Mouse (Mus musculus) C2C12 (cell line): ENCODE data around the gene Ank. TPM values are rescaled to one million over a fixed set of nuclear protein-coding genes. Genes with fewer than 3 reads are reported as not detected.

Experiments used
- H3K27me3 ChIP-seq: one replicate; pipeline ENCODE4 v1.6.1; 2011; ENCODE audit not compliant: control insufficient read depth, insufficient read depth, insufficient read length
- H3K36me3 ChIP-seq: one replicate; pipeline ENCODE4 v1.6.1; 2011; ENCODE audit not compliant: control insufficient read depth, insufficient read depth
- H3K4me3 ChIP-seq: one replicate; pipeline ENCODE4 v1.5.1; 2011; ENCODE audit warnings: mild to moderate bottlenecking, control low read depth; ENCODE audit not compliant: poor library complexity, insufficient read depth, severe bottlenecking
- H3K79me2 ChIP-seq: one replicate; pipeline ENCODE4 v1.6.1; 2011; ENCODE audit not compliant: control insufficient read depth, insufficient read depth
- H3K79me3 ChIP-seq: one replicate; pipeline ENCODE4 v1.6.1; 2011; ENCODE audit warnings: low read depth, control low read depth
- H3ac ChIP-seq: one replicate; pipeline ENCODE3; 2011; ENCODE audit warnings: low read depth; ENCODE audit not compliant: control insufficient read depth, insufficient read length
- CEBPB ChIP-seq: IDR thresholded peaks from one replicate; pipeline ENCODE4 v1.6.1; 2011; ENCODE audit warnings: low read depth, mild to moderate bottlenecking, control low read depth, moderate library complexity
- CTCF ChIP-seq: IDR thresholded peaks from one replicate; pipeline ENCODE4 v1.5.1; 2011; ENCODE audit not compliant: control insufficient read depth, insufficient read depth, insufficient read length
- FOSL1 ChIP-seq: IDR thresholded peaks from one replicate; pipeline ENCODE4 v1.8.0; 2011; ENCODE audit warnings: mild to moderate bottlenecking, low read length; ENCODE audit not compliant: poor library complexity, insufficient read depth, severe bottlenecking
- MAX ChIP-seq: IDR thresholded peaks from one replicate; pipeline ENCODE4 v1.6.1; 2011; ENCODE audit warnings: mild to moderate bottlenecking, control low read depth
- MYOD1 ChIP-seq: IDR thresholded peaks from one replicate; pipeline ENCODE4 v1.6.1; 2011; ENCODE audit warnings: low read depth; ENCODE audit not compliant: control insufficient read depth, insufficient read length
- MYOG ChIP-seq: IDR thresholded peaks from one replicate; pipeline ENCODE4 v1.6.1; 2011; ENCODE audit not compliant: control insufficient read depth, insufficient read length; ENCODE audit errors: extremely low read depth
- USF1 ChIP-seq: IDR thresholded peaks from one replicate; pipeline ENCODE4 v1.6.1; 2011; ENCODE audit warnings: low read depth, mild to moderate bottlenecking, control low read depth, moderate library complexity
- polyA plus RNA-seq: library from polyadenylated mRNA; unstranded; fragments of >200 nt; fragmentation: generic; extraction: Trizol; gene quantifications from one replicate; pipeline ENCODE4 v1.2.1, GENCODE M21; 2012; ENCODE audit warnings: missing spikeins

The Ank gene
- polyA plus RNA-seq, 1 experiment, result 292 TPM

DNA sequence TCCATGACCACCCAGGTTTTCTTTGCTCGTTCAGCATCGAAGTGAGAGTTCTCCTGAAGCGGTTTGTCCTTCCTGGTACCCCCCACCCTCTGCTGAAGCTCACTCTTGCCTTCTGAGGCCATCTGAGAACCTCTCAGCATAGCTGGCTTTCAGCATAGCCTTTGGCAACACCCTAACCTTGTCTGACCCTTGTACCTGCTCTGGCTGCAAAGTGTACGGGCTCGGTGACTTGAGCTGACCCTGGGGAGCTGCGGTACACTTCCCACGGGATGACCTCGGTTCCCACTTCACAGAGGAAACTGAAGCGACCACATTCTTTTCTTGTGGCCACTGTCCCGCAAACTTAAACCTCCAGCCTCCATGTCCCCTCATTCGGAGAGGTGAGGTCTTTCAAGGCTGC lies 93.8 kb downstream of the Ank start:
- no peak overlapping the region for H3ac ChIP-seq
- TF ChIP-seq MAX (no peak), CTCF (no peak), MYOD1 (no peak), FOSL1 (no peak), USF1 (no peak), CEBPB (no peak), MYOG (no peak)

GRCm38 (mm10) chr15:27564106-27565100 lies 97.9 kb downstream of the Ank start:
- no peaks in the 10 kb centered on the region for H3K79me3 ChIP-seq
- TF ChIP-seq CEBPB (no peak), MYOD1 (no peak)
- no peaks in the 10 kb centered on the region for H3K27me3 ChIP-seq
- H3K79me2 ChIP-seq, result peaks cover 26% of the 10 kb centered on the region
- H3ac ChIP-seq, result no peak overlapping the region
- no peak overlapping the region for H3K4me3 ChIP-seq
- peaks cover 96% of the 10 kb centered on the region for H3K36me3 ChIP-seq

More for the DNA sequence above, 93.8 kb downstream of the Ank start:
- no peaks in the 10 kb centered on the region for H3K27me3 ChIP-seq
- H3K36me3 ChIP-seq, result peaks cover 96% of the 10 kb centered on the region
- no peak overlapping the region for H3K4me3 ChIP-seq
- H3K79me2 ChIP-seq, result peaks cover 54% of the 10 kb centered on the region
- H3K79me3 ChIP-seq, result peaks cover 2% of the 10 kb centered on the region

DNA sequence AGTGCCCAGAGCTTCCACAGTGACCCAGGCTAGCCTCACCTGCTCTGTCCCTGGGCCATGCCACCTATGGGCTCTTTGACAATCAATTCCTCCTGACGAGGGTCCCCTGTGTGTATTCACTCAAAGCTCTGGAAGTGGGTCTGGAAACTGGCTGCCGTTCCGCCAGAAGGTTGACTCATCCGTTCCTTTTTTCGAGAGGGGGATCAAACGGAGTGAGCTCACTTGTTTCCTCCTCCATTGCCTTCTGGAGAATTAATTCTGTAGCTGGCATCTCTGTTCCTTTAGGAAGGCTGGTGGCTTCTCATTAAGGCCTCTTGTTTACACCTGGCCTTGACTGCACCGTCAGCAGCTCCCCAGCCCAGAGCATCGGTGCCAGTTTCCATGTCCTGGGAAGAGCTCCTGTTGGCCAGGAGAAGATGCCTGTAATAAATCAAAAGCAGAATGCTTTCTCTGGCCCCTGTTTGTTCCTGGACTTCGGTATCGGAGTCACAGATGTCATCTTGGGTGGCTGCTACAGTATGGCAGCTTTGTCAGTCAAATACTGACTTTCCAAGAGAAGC lies 99.2 kb downstream of the Ank start:
- no peaks in the 10 kb centered on the region for H3K79me3 ChIP-seq
- H3K27me3 ChIP-seq, result no peaks in the 10 kb centered on the region
- H3K36me3 ChIP-seq, result peaks cover 98% of the 10 kb centered on the region
- H3ac ChIP-seq, result no peak overlapping the region
- no peak overlapping the region for H3K4me3 ChIP-seq
- peaks cover 17% of the 10 kb centered on the region for H3K79me2 ChIP-seq
- TF ChIP-seq MYOD1 (no peak), MYOG (no peak), CEBPB (no peak), MAX (no peak), USF1 (no peak), CTCF (no peak), FOSL1 (no peak)

DNA sequence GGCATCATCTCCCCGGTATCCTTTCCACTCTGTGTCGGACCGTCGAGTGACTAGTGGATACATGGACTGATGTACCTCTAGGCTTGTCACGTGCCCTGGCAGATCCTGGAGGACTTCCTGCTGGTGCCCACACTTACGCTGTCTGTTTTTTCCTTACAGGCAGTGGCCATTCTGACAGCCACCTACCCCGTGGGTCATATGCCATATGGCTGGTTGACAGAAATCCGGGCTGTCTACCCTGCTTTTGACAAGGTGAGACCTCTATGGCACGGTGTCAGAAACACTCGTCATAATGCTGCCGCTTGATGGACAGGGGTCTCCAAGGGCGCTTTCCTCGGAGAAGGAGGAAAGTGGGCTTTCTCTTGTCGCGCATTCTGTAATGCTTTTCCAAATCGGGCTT lies 100.9 kb downstream of the Ank start:
- no peak overlapping the region for H3ac ChIP-seq
- peaks cover 9% of the 10 kb centered on the region for H3K79me2 ChIP-seq
- H3K27me3 ChIP-seq, result no peaks in the 10 kb centered on the region
- H3K4me3 ChIP-seq, result no peak overlapping the region
- no peak for TF ChIP-seq USF1
- TF ChIP-seq MYOG, result no peak
- no peak for TF ChIP-seq FOSL1
- TF ChIP-seq CTCF, result no peak
- no peak for TF ChIP-seq CEBPB
- no peak for TF ChIP-seq MYOD1
- TF ChIP-seq MAX, result no peak
- H3K79me3 ChIP-seq, result no peaks in the 10 kb centered on the region
- H3K36me3 ChIP-seq, result peaks cover 97% of the 10 kb centered on the region

DNA sequence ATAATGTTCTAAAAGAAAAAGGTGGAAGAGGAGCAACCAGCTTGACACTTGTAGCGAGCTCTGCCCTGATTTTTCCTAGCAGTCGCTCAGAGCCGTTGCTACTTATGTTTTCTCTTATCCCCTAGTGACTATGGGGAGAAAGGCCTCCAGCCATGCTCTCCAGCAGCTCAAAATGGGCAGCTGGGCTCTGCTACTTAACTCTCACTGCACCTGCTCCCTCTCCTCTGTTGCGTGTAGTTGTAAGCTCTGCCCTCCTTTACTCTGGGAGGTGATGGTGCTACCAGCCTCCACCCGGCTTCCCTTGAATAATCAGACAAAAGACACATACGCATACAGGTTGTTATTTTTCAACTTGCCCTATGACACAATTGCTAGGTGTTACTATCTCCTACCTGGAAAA lies 101.9 kb downstream of the Ank start:
- H3K79me2 ChIP-seq, result peaks cover 9% of the 10 kb centered on the region
- peaks cover 99% of the 10 kb centered on the region for H3K36me3 ChIP-seq
- H3K4me3 ChIP-seq, result no peak overlapping the region
- no peaks in the 10 kb centered on the region for H3K27me3 ChIP-seq
- TF ChIP-seq MYOG, result no peak
- no peak for TF ChIP-seq MAX
- no peak for TF ChIP-seq FOSL1
- no peak for TF ChIP-seq MYOD1
- no peak for TF ChIP-seq USF1
- no peak for TF ChIP-seq CEBPB
- no peak for TF ChIP-seq CTCF
- H3K79me3 ChIP-seq, result no peaks in the 10 kb centered on the region
- H3ac ChIP-seq, result no peak overlapping the region
